Mouse (Mus musculus) CD4-positive, CD25-positive, alpha-beta regulatory T cell, adult 4 months (primary cell): ENCODE measurements around the gene Rp9. TPM values are rescaled to one million over a fixed set of nuclear protein-coding genes. Genes with fewer than 3 reads are reported as not detected.
A peak's percentile ranks its signal among the peaks of the same experiment; 100 is the strongest.
"Not testable (repeated sequence)": the region's sequence is repeated elsewhere in the genome, so short reads cannot be mapped to it uniquely, and the experiment has no call there.

Experiments used
- ATAC-seq: one replicate; pipeline ENCODE4 v1.8.0; 2017
- polyA plus RNA-seq, 2 experiments: library from polyadenylated mRNA; unstranded; fragments of 100-300 nt; shearing (Covaris generic); gene quantifications; one replicate each; pipeline ENCODE4 v1.2.1; 2017

Gene Rp9
- polyA plus RNA-seq, 2 experiments from 2014 or later: 18.7 to 25.3 TPM

- no peak for ATAC-seq
Measured at GRCm38 (mm10) chr9:22417547-22417946, 52.0 kb downstream of the Rp9 start.

DNA sequence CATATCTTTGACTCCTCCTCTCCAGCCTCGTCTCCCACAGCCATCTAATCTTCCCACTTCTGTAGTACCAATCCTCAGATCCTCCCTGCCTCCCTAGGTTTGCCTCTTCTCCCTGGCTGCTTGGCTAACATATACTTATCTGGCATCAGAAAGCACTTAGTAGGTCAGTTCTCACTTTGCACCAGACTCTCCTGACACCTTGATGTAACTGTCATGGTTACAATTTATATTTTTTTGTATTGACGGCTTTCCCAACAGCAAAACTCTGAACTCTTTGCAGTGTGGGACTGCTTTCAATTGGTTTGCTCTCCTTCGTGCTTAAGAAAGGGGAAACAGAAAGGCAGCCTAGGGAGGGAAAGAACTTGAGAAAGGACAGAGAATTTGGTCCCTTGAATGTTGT lies 53.4 kb downstream of the Rp9 start:
- ATAC-seq: no peak

GRCm38 (mm10) chr9:22411002-22411857 lies 58.3 kb downstream of the Rp9 start, which contains the start of gene 9530077C05Rik:
TSS of gene 9530077C05Rik (plus strand) at chr9:22411513.
- peak; percentile 100 for ATAC-seq

DNA sequence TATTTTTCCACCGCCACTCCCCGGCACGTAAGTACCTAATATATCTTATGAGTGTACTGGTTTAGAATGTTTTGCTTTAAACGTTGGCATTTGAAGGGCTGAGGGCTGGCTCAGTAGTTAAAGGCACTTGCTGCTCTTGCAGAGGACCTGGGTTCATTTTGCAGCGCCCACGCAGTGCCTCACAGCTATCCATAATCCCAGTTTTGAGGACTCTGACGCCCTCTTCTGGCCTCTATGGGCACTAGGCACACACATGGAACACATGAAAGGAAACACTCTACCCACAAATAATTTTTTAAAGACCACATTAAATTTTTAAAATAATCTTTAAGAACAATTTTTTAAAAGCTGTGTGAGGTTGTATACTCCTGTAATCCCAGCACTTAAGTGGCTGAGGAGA lies 60.0 kb downstream of the Rp9 start:
- no peak for ATAC-seq

DNA sequence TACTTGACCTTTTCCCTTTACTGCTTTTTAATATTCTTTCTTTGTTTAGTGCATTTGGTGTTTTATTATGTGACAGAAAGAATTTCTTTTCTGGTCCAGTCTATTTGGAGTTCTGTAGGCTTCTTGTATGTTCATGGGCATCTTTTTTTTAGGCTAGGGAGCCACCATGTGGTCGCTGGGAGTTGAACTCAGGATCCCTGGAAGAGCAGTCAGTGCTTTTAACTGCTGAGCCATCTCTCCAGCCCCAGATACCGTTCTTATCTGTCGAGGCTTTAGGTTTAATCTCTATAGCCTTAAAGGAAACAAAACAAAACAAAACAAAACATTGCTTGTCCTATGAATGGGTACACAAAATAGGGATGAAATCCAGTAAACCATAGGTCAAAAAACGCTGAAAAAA lies 61.2 kb downstream of the Rp9 start:
- ATAC-seq: not testable (repeated sequence)

DNA sequence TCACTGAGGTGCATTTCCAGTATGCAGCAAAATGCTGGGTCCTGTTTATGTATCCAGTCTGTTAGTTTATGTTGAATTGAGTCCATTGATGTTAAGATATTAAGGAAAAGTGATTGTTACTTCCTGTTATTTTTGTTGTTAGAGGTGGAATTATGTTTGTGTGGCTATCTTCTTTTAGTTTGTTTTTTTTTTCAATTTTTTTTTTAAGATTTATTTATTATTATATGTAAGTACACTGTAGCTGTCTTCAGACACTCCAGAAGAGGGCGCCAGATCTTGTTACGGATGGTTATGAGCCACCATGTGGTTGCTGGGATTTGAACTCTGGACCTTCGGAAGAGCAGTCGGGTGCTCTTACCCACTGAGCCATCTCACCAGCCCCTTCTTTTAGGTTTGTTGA lies 61.9 kb downstream of the Rp9 start:
- ATAC-seq: not testable (repeated sequence)

- ATAC-seq: no peak
Measured at GRCm38 (mm10) chr9:22405414-22405813, 64.1 kb downstream of the Rp9 start.

DNA sequence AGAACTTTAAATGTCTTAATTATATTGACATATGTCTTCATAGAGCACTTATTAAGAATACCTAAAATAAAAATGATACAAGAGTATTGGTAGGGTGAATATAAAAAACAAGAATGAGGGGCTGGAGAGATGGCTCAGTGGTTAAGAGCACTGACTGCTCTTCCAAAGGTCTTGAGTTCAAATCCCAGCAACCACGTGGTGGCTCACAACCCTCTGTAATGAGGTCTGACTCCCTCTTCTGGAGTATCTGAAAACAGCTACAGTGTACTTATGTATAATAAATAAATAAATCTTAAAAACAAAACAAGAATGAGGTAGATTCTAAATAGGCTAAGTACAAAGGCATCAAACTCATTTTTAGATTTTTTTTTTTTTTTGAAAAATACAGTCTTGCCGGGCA lies 66.0 kb downstream of the Rp9 start:
- ATAC-seq: not testable (repeated sequence)

DNA sequence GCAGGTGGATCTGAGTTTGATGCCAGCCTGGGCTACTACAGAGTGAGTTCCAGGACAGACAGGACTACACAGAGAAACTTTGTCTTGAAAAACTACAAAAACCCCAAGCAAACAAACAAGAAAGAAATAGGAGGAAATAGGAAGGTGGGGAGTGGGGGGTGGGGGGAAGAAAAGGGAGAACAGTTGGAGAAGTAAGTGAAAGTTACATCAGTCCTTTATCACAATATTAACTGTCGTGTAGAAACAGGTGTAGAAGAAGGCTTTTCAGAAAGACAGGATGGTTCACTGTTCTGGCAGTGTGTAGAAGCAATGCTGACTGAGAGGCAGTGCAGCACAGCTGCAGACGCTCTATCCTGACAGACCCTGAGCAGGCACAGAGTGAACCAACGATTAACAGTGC lies 66.6 kb downstream of the Rp9 start:
- ATAC-seq: no peak

DNA sequence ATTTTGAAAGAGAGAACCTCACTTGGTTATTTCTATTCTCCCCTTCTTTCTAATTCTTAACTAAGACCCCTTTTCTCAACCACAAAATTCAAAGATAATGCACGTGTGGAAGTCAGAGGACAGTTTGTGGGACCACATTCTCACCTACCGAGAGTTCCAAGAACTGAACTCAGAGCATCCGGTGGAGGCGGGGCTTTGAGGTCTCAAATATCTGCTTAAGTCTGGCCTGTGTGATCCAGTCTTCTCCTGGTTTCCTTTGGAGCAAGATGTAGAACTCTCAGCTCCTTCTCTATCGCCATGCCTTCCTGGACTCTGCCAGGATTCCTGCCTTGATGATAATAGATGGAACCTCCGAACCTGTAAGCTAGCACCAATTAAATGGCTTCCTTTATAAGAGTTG lies 67.5 kb downstream of the Rp9 start:
- no peak for ATAC-seq

DNA sequence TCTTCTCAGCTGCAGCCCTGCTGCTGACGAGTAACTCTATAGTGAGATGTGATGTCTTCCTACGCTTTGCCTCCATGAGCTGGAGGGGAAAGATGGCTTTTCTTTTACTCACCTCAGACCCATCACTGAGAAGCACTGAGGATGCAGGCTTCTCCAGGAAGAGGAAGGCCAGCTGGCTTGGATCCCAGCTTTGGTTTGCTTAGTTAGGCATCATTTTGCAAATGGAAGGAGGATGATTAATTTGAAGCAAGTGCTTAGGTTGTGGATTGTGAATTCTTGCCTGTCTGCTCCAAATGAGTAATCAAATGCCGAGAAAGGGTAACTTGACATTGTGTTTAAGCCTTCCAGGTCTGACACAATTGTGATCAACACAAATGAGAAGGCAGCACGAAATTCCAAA lies 70.5 kb downstream of the Rp9 start:
- ATAC-seq: no peak

DNA sequence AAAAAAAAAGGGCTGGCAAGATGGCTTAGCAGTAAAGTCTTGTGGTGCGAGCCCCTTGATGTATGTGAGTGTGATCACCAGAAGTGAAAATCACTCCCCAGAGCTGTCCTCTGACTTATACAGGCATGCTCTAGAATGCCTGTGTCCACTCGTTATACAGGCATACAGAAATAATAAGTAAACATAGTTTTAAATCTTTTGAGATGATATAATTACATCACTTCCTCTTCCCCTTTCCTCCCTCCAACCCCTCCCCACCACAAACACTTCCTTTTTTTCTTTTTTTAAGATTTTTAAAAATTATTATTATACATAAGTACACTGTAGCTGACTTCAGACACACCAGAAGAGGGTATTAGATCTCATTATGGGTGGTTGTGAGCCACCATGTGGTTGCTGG lies 74.8 kb downstream of the Rp9 start:
- ATAC-seq: no peak

DNA sequence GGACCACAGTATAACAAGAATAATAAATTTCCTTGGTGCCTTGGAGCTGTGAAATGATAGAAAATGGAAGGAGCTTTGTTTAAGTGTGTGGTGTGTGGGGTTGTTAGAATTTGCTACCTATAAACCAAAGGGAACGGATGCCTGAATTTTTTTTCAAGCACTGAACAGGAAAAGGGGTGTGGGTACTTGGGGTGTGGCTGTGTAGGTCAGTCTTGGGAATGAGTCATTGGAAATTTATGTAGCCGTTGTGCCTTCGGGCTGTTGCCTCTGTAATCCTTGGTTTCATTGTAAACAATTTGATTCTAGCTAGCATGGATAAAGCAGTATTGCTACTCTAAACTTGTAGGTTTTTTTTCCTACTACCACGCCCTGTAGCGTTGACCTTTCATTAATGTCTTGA lies 79.2 kb downstream of the Rp9 start:
- ATAC-seq: no peak

DNA sequence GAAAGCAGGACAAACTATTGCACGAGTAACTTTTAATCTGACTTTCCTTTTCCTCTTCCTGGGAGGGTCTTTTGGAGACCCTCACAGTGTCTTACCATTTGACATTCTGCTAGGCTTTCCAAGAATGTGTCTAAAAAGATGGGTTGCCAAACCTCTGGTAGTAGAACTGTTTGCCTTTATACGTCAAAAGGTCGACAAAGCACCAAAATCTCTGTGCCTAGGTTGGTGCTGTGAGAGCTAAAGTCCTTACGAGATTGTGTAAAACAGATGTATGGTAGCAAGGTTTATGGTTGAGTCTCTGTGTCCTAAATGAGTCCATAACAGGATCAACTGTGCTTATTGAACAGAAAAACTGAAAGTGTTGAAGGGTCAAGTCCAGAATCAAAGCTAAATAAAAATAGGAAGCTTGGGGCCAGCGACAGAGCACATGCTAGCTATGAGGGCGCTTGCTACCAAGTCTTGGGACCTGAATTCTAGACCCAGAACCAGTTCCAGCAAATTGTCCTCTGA lies 79.8 kb downstream of the Rp9 start:
- no peak for ATAC-seq

- ATAC-seq: peak; percentile 92
Measured at GRCm38 (mm10) chr9:22389021-22389476, 80.5 kb downstream of the Rp9 start, which contains the start of gene Anln. TSS of gene Anln (minus strand) at chr9:22389188.

DNA sequence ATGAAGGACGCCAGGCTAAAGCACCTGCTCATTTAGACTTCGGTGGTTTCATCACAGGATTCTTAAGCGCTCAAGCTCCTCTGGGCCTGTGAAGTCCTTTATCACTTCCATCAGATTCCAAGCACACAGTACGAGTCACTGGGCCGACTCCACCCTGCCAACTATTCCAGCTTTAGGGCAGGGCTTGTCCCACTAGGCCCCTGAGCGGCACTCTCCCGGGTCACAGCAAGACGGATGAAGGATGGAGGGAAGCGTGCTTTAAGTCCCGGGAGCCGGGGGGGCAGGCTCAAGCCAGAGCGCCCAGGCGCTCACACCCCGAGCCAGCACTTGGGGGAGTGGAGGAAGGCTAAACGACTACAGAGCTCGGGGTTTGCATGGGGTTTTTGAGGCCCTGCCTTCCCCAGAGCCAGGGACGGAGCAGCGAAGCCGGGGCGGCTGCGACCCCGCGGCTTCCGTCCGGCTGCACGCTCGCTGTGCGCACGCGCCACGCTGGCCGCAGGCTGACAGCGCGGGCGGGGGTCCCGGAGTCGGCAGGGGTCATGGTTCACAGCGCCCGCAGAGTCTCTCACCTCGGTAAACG lies 81.1 kb downstream of the Rp9 start:
- peak; percentile 28 for ATAC-seq

GRCm38 (mm10) chr9:22387901-22388300 lies 81.6 kb downstream of the Rp9 start:
- ATAC-seq: no peak

GRCm38 (mm10) chr9:22385890-22386289 lies 83.7 kb downstream of the Rp9 start:
- ATAC-seq: no peak

DNA sequence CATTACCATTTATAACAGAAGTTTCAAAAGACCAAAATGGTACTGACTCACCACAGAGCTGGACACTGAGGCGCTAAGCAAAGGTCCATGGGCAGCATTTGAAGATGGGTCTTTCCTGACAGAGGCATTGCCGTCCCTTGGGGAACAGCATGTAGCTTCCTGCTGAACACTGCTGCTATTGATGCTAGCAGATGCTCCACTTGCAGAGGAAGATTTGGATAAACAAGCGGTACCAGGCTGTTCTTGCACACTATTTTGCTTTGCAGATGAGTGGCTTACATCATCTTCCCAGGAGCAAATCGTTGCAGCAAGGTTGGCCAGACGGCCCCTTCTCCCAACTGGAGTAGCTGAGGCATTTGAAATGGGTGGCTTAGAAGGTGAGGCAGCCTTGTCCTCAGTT lies 93.5 kb downstream of the Rp9 start:
- ATAC-seq: no peak

DNA sequence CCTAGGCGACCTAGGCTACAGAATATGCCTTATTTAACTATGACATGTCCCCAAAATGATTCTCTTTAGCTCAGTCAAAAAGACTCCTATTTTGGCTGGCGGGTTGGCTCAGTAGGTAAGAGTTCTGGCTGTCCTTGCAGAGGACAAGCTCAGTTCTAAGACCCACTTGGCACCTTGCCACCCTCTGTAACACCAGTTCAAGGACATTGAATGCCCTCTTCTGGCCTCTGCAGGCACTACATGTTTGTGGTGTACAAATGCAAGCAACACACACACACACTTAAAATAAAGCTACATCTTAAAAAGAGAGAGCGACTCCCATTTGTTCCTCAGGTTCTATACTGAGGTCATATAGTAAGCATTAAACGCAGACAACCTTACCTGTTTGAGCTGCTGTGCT lies 96.8 kb downstream of the Rp9 start:
- no peak for ATAC-seq

GRCm38 (mm10) chr9:22368030-22368429 lies 101.5 kb downstream of the Rp9 start:
- ATAC-seq: no peak

DNA sequence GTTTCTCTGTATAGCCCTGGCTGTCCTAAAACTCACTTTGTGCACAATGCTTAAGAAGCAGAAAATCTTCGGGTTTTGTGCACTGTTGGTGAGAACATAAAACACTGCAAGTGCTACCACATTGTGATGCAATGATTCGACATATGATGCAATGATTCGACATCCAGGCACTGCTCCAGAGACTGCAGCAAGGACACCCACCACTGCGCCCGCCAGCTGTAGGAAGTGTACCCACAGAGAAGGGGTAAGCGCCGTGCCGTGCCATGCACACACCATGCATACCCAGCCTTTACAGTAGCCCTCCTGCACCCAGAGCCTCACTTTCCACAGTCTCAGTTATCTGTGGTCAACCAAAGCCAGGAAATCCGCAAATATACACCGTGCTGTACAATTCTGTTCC lies 102.9 kb downstream of the Rp9 start:
- ATAC-seq: no peak

GRCm38 (mm10) chr9:22366221-22366620 lies 103.3 kb downstream of the Rp9 start:
- ATAC-seq: no peak
